9 mouse cellular contexts compared by ENCODE assay signal in genomic region chr12:112660576-112661326, GRCm38 (mm10). TPM values are rescaled to one million over a fixed set of nuclear protein-coding genes. Genes with fewer than 3 reads are reported as not detected.
DNase-seq lines count a peak whose midpoint lies in the region; ATAC-seq lines count a peak whose summit lies in the region.
"Had no signal": no experiment of that assay in that cellular context is flagged by ENCODE, and none has a peak within 500 bp of the region (broad histone marks: within the 10 kb centered on the region; RNA-seq: fewer than 3 reads in every experiment).

No protein-coding gene starts in this region.

- peaks cover 95% of the 10 kb centered on the region for H3K36me3 ChIP-seq in embryonic facial prominence, embryonic 12.5 days
- H3K36me3 ChIP-seq in hindbrain, embryonic 14.5 days (replicated peaks; ENCODE audit: control insufficient read depth, insufficient read depth): peaks cover 75% of the 10 kb centered on the region
- peaks cover 76% of the 10 kb centered on the region for H3K36me3 ChIP-seq in midbrain, embryonic 13.5 days

- peak overlapping the region; percentile 20 for H3K9ac ChIP-seq in embryonic facial prominence, embryonic 12.5 days
- peak overlapping the region; percentile 1; the same call in 1 of the 2 replicates for H3K9ac ChIP-seq in hindbrain, embryonic 14.5 days
- H3K9ac ChIP-seq in midbrain, embryonic 13.5 days (replicated peaks): peak overlapping the region; percentile 48

- peak overlapping the region; percentile 12; the same call in 1 of the 2 replicates for H3K4me2 ChIP-seq in embryonic facial prominence, embryonic 12.5 days (replicated peaks)
- H3K4me2 ChIP-seq in hindbrain, embryonic 14.5 days (replicated peaks): peak overlapping the region; percentile 39
- H3K4me2 ChIP-seq in midbrain, embryonic 13.5 days (replicated peaks): peak overlapping the region; percentile 33; the same call in 1 of the 2 replicates

- DNase-seq in kidney, postnatal 14 days: peak; percentile 60
- no peak for DNase-seq in kidney, adult 11 months
- peak; percentile 82 for DNase-seq in hindbrain, embryonic 14.5 days (ENCODE audit: low spot score)
- DNase-seq in layer of hippocampus, adult 11-12 months (ENCODE audit: low spot score): no peak
- no peak for DNase-seq in frontal cortex, postnatal 10 days (ENCODE audit: low spot score in 2 of 2)
- DNase-seq in layer of hippocampus, postnatal 25 days (ENCODE audit: extremely low spot score in 1 of 2, low spot score in 1 of 2): no peak
- DNase-seq: cerebellum, adult 11 months had no signal

- H3K27me3 ChIP-seq in embryonic facial prominence, embryonic 12.5 days: no peaks in the 10 kb centered on the region
- no peaks in the 10 kb centered on the region for H3K27me3 ChIP-seq in hindbrain, embryonic 14.5 days (ENCODE audit: control insufficient read depth, insufficient read depth, low read length)
- no peaks in the 10 kb centered on the region for H3K27me3 ChIP-seq in midbrain, embryonic 13.5 days

- peak; percentile 53 for ATAC-seq in embryonic facial prominence, embryonic 12.5 days (ENCODE audit: insufficient number of reproducible peaks, insufficient read depth, low FRiP score, low TSS enrichment)
- peak; percentile 47; the same call in 1 of the 2 replicates for ATAC-seq in hindbrain, embryonic 14.5 days (ENCODE audit: low FRiP score)
- peak; percentile 57 for ATAC-seq in midbrain, embryonic 13.5 days

- 45% methylated on average over 5 of the region's 5 CpGs for WGBS in embryonic facial prominence, embryonic 12.5 days
- 35% methylated on average over 5 of the region's 5 CpGs for WGBS in hindbrain, embryonic 14.5 days
- 25% methylated on average over 5 of the region's 5 CpGs for WGBS in midbrain, embryonic 13.5 days

- H3K9me3 ChIP-seq in embryonic facial prominence, embryonic 12.5 days: no peaks in the 10 kb centered on the region
- H3K9me3 ChIP-seq in hindbrain, embryonic 14.5 days (ENCODE audit: control insufficient read depth, low read length): no peaks in the 10 kb centered on the region
- no peaks in the 10 kb centered on the region for H3K9me3 ChIP-seq in midbrain, embryonic 13.5 days

- H3K27ac ChIP-seq in embryonic facial prominence, embryonic 12.5 days: peak overlapping the region; percentile 83
- H3K27ac ChIP-seq in hindbrain, embryonic 14.5 days: peak overlapping the region; percentile 88
- H3K27ac ChIP-seq in midbrain, embryonic 13.5 days: peak overlapping the region; percentile 94

- peaks cover 49% of the 10 kb centered on the region for H3K4me1 ChIP-seq in embryonic facial prominence, embryonic 12.5 days
- H3K4me1 ChIP-seq in hindbrain, embryonic 14.5 days (replicated peaks; ENCODE audit: control insufficient read depth, insufficient read depth, low read length): peaks cover 58% of the 10 kb centered on the region
- peaks cover 63% of the 10 kb centered on the region for H3K4me1 ChIP-seq in midbrain, embryonic 13.5 days (replicated peaks)

- no peak overlapping the region for H3K4me3 ChIP-seq in embryonic facial prominence, embryonic 12.5 days
- no peak overlapping the region for H3K4me3 ChIP-seq in hindbrain, embryonic 14.5 days (replicated peaks; ENCODE audit: low read length)
- no peak overlapping the region for H3K4me3 ChIP-seq in midbrain, embryonic 13.5 days (replicated peaks)

RNA-seq across cellular contexts. Expression of gene Akt1, which starts 13.9 kb away (rescaled TPM):
- polyA plus RNA-seq in embryonic facial prominence, embryonic 12.5 days (2016; fragmentation: Nextera tagmentation; extraction: Ambion mirVana): 98.8 and 153 TPM in 2 replicates
- polyA plus RNA-seq in hindbrain, embryonic 14.5 days (2014; fragmentation: Nextera tagmentation; extraction: Ambion mirVana): 69.2 and 70.3 TPM in 2 replicates
- 55.9 and 61.1 TPM in 2 replicates for polyA plus RNA-seq in midbrain, embryonic 13.5 days (2015; fragmentation: Nextera tagmentation; extraction: Ambion mirVana)
- 100 to 1,000 TPM; 147 to 158 TPM for total RNA-seq in layer of hippocampus, postnatal 25 days (2021)

RNA-seq across cellular contexts. Expression of gene Siva1, which starts 16.3 kb away (rescaled TPM):
- 205 and 218 TPM in 2 replicates for polyA plus RNA-seq in embryonic facial prominence, embryonic 12.5 days (2016; fragmentation: Nextera tagmentation; extraction: Ambion mirVana)
- polyA plus RNA-seq in hindbrain, embryonic 14.5 days (2014; fragmentation: Nextera tagmentation; extraction: Ambion mirVana): 54.2 and 58.4 TPM in 2 replicates
- 83.0 and 96.5 TPM in 2 replicates for polyA plus RNA-seq in midbrain, embryonic 13.5 days (2015; fragmentation: Nextera tagmentation; extraction: Ambion mirVana)
- total RNA-seq in layer of hippocampus, postnatal 25 days (2021): 10 to 100 TPM; 20.0 to 21.9 TPM

RNA-seq across cellular contexts. Expression of gene Zbtb42, which starts 17.9 kb away (rescaled TPM):
- 2.1 and 2.5 TPM in 2 replicates for polyA plus RNA-seq in embryonic facial prominence, embryonic 12.5 days (2016; fragmentation: Nextera tagmentation; extraction: Ambion mirVana)
- 2.2 and 4.7 TPM in 2 replicates for polyA plus RNA-seq in hindbrain, embryonic 14.5 days (2014; fragmentation: Nextera tagmentation; extraction: Ambion mirVana)
- polyA plus RNA-seq in midbrain, embryonic 13.5 days (2015; fragmentation: Nextera tagmentation; extraction: Ambion mirVana): 2.8 and 3.3 TPM in 2 replicates
- under 1 TPM; 0.40 to 0.76 TPM for total RNA-seq in layer of hippocampus, postnatal 25 days (2021)

RNA-seq across cellular contexts. Expression of gene Adssl1, which starts 40.9 kb away (rescaled TPM):
- polyA plus RNA-seq in embryonic facial prominence, embryonic 12.5 days (2016; fragmentation: Nextera tagmentation; extraction: Ambion mirVana): 5.0 and 6.6 TPM in 2 replicates
- 5.3 and 5.5 TPM in 2 replicates for polyA plus RNA-seq in hindbrain, embryonic 14.5 days (2014; fragmentation: Nextera tagmentation; extraction: Ambion mirVana)
- 1.1 and 1.5 TPM in 2 replicates for polyA plus RNA-seq in midbrain, embryonic 13.5 days (2015; fragmentation: Nextera tagmentation; extraction: Ambion mirVana)
- 10 to 100 TPM; 11.4 to 12.9 TPM for total RNA-seq in layer of hippocampus, postnatal 25 days (2021)

RNA-seq across cellular contexts. Expression of gene Cep170b, which starts 59.5 kb away (rescaled TPM):
- 17.0 and 19.2 TPM in 2 replicates for polyA plus RNA-seq in embryonic facial prominence, embryonic 12.5 days (2016; fragmentation: Nextera tagmentation; extraction: Ambion mirVana)
- polyA plus RNA-seq in hindbrain, embryonic 14.5 days (2014; fragmentation: Nextera tagmentation; extraction: Ambion mirVana): 39.5 and 41.9 TPM in 2 replicates
- polyA plus RNA-seq in midbrain, embryonic 13.5 days (2015; fragmentation: Nextera tagmentation; extraction: Ambion mirVana): 20.2 and 22.0 TPM in 2 replicates
- 100 to 1,000 TPM; 180 to 192 TPM for total RNA-seq in layer of hippocampus, postnatal 25 days (2021)

Comparison
In these comparisons a context has a peak if more than half of its experiments do, and no peak if none do; other contexts are left out.
1. DNase-seq: peak in kidney, postnatal 14 days (single experiment) and hindbrain, embryonic 14.5 days (single experiment); none in kidney, adult 11 months (single experiment), layer of hippocampus, adult 11-12 months (single experiment), frontal cortex, postnatal 10 days (0 of 2) and layer of hippocampus, postnatal 25 days (0 of 2).
2. Peak in every context shown above with its lines, with median percentiles within 50 percentile points of each other: ATAC-seq, H3K27ac ChIP-seq, H3K4me2 ChIP-seq and H3K9ac ChIP-seq.